Mouse (Mus musculus): ENCODE data around the gene Camk2d.

Gene Camk2d

DNA sequence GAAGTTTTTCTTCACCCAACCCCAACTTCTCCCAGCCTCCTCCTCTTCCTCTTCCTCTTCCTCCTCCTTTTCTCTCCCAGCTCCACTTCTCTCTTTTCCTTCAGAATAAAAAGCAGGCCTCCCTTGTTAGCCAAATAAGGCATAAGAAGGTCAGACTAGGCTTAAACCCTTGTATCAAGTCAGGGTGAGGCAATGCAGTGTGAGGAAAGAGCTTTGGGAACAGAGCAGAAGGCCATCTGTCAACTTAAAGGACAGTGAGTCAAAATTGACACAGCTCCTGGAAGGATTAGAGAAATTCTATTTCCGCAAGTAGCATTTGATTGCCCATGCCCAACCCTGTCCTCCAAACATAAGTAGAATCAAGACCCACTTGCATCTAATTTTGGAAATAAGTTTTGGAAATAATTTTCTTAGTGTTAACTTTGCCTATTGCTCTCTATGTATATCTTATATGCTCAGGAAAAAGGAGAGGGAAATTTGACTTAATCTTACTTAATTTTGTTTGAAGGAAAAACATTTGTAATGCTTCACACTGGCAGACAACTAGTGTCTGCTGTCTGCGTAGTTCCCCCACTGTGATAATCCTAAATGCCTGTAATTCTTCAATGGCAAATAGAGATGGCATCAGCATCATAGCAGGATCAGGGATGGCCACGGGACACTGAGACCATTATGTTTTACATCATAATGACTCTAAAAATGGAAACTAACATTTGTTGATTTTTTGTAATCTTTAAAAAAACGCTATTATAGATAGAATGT, 16.8 kb downstream of the Camk2d start:
- DNase-seq (ENCODE audit: low read depth, low spot score) = no peak

DNA sequence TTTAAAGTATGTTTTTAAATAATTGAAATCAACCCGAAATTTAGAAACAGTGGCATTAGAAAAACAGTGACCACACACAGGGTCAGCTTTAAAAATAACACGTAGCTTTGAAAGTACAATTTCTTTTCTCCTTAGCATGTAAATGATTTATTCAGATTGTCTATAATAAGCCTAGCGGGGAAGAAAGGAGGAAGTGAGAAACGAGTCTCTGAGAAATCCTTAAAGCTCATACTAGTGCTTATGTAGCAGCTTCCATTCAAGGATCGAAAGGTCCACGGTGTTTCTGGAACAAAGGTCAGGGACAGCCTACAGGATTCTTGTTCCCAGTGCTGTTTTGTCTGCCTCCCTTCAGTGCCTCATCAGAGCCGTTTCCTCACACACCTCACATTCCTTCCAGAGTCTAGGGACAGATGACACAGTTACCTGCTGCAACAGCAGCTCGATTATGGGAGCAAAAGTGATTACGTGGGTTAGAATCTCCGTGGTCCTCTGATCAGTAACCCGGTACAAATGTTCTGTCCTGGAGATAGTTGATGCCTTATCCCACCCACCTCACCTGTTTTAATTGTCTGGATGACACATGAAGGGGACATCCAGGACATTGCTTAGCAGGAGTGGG, 17.5 kb downstream of the Camk2d start:
- DNase-seq (ENCODE audit: low read depth, low spot score) = no peak

DNA sequence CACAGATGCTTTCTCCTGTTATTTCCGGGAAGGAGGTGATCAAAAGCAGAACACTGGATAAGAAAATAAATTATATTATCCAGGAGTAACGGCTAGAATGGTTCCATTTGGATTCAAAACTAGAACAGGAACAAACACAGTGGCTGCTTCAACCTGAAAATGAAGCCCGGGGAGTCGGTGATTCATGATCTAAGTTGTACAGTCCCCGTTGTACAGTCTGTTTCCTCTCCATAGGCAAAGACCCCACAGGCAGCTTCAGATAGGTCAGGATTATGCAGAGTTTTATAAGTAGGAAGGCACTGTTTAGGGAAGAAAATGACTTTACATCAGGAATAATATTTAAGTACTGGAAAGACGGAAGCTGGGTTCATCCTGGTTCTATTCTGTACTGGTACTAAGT, 19.2 kb downstream of the Camk2d start:
- no peak for DNase-seq (ENCODE audit: low read depth, low spot score)

DNA sequence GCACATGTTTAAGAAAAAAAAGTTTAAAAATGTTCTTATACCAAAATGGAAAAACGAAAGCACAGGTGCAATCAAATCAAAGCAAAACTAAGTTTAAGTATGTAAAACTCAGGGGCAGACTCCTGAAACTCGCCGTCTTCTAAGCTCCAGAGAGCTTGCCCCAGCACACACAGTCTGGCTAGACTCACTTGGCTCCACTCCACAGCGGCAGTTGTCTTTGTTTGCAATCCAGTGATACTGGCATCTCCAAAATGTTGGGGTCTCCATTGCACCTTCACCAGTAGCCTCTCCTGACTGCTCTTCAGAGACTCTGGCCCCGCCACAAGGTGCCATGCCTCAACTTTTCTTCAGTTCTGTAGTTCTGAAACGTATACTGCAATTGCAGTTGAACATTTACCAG, 24.1 kb downstream of the Camk2d start:
- DNase-seq (ENCODE audit: low read depth, low spot score) = no peak

DNA sequence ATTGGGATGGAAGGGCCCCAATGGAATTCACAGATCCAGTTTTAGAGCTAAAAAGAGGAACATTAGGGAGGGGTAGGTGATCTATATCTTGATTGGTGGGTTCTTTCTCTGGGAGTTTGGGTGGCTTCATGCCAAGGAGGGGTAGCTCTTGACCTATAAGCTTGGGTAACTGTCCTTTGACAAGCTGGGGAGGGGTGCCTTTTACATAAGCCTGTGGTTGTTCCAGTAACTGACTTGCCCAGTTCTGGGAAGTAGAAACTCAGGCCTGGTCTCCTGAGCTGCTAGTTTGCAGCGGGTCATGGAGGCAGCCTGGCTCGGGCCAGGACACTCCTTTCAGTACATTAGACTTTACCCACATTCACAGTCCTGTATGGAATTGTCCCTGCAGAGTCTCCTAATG, 26.4 kb downstream of the Camk2d start:
- no peak for DNase-seq (ENCODE audit: low read depth, low spot score)

DNA sequence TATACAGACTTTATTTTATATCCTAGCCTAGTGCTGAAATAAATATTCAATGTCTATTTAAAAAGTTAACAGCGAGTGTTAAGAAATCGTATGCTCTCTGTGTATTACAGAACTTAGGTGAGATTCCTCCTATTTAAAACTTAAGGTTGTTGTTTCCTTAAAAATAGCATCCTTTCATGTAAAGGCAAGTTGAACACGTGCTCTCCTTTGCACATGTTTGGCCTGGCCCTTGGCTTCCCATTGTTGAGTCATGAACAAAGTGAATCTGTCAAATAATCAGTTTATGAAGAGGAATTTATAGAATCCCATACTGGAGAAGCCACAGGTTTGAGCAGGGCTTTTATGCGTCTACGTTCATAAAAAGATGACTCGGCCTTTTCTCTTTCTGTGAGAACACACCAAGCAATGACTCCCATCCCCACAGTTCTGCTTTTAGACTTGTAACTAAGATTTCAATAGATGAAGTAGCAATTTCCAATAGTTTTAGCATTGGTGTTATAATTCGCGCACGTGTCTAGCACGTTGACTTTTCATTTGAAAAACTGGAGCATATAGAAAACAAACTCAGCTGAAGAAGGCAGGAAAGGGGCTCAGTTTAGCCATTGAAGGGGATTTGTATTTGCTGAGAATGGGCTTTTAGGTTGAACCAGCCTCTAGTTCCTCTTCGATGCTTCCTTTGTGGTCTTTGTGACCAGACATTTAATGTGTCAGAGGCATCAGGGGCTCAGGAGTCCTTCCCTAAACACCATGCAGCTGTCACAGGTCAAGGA, 29.1 kb downstream of the Camk2d start:
- DNase-seq (ENCODE audit: low read depth, low spot score) = no peak

DNA sequence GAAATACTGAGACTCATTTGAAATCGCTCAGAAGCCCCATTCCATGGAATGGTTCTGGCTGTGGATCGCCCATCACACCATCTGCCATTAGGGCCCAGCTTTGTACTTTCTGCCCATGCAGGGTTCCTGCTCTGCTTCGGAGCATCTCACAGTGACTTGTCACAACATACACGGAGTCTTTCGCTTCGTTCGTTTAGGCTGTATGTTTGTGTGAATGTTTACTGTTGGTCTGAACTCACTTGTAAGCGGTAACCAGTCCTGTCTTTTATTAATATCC, 29.6 kb downstream of the Camk2d start:
- DNase-seq (ENCODE audit: low read depth, low spot score) = no peak

DNA sequence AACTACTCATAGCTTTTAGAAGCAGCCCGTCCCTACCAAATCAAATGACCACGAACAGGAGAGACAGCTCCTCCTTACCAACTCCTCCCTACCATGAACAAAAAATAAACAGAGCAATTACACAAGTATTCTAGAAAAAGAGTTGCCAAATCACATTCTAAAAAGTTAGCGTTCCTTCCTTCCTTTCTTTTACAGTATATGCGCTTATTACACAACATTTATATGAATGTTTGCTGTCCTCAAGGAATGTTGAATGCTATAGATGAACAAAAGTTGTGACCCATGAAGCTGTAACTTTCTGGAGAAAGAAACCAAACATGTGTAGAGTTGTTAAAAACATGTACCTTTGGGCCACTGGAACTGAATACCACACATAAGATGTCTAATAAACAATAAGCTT, 31.9 kb downstream of the Camk2d start:
- DNase-seq (ENCODE audit: low read depth, low spot score) = no peak

DNA sequence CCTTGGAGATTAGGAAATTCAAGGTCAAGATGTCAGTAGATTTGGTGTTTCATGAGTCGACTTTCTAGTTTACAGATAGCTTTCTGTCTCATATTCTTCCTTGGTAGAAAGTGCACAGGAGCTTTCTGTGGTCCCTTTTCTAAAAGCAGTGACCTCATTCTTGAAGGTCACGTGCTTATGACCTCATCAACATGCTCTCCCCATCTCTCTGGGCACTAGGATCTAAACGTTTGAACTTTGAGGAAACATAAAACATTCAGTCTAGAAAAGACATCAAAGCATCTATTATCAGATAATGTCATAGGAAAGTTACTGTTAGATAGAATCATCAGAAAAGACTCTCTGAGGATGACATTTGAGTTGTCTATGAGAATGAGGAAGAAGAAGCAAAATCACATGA, 32.3 kb downstream of the Camk2d start:
- DNase-seq (ENCODE audit: low read depth, low spot score) = no peak

DNA sequence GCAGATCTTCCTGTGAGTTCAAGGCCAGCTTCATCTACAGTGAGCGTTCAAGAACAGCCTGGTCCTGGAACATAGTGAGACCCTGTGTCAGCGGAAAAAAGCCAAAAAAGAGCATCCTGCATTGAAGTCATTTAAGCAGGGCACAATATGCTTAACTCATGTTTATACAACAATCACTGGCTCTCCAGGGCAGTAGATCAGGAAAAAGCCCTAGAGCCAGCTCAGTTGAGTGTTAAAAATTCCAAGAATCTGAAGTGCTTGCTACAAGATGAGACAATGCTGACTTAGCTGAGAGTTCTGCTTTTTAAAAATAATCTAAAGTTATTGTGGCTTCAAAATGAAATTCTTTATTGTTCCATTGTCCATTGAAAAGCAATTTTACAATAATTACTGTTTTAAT, 32.9 kb downstream of the Camk2d start:
- DNase-seq (ENCODE audit: low read depth, low spot score) = no peak

DNA sequence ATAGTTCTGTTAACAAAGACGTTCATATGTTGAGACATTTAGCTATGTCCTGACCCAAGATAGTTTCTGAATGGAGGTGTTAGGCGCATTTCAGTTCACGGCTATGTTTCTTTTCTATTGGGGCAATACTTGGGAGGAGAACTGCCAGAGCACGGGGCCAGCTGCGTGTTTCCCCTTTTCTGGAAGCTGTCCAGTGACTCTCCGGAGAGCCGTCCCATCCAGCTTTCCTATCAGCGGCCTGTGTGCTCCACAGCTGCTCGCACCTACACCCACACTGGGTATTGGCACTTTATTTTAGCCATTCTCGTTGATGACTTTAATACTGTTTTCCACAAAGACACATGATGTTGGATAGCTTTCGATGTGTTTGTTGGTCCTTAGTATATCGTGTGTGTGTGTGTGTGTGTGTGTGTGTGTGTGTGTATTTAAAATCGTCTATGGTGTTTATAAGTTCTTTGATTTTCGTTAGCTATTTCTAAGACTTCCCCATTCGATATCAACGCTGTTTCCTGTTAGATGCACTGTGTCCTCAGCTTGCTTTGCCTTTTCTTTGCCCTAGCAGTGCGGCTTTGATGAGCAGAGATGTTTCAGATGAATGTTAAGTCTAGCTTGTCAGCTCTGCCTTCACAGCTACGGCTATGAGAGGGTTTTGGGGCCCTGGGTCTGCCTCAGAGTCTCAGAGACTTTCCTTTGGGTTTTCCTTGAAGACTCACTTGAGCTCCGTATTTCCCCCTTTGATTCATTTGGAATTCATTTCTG, 34.2 kb downstream of the Camk2d start:
- DNase-seq (ENCODE audit: low read depth, low spot score) = no peak

DNA sequence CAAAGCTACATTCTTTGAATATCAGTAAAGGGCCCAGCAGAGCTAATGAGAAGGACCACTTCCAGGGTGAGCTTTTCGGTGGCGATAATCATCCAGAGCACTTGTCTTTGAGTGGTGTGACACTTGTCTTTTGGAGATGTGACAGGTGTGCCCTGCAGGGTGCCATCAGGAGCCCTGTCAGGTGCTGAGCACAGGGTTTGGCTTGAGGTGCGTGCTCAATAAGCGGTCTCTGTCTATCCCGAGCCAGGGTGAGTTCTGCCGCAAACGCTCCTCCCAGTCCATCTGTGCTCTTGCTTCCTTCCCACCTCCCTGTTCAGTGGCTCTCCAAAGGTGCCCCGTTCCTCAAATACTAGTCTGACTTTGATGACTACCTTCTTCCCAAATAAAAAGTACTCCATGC, 35.5 kb downstream of the Camk2d start:
- DNase-seq (ENCODE audit: low read depth, low spot score) = no peak

DNA sequence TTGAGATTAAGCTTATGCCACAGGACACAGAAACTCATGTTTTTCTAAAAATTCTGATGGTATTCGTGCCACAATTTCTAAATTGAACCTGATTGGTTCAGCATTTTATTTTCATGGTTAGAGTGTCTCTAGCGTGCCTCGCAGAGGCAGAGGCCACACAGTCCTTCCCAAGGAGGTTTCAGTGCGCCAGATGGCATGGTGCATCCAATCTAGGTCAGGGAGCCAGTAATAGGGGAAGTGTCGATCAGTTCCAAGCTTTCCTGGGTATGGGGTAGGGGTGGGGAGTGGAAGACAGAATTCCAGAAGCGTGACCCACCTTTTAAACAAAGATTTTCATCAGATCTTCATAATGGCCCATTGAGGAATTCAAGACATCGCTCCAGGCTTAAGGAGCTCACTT, 36.5 kb downstream of the Camk2d start:
- DNase-seq (ENCODE audit: low read depth, low spot score) = no peak

DNA sequence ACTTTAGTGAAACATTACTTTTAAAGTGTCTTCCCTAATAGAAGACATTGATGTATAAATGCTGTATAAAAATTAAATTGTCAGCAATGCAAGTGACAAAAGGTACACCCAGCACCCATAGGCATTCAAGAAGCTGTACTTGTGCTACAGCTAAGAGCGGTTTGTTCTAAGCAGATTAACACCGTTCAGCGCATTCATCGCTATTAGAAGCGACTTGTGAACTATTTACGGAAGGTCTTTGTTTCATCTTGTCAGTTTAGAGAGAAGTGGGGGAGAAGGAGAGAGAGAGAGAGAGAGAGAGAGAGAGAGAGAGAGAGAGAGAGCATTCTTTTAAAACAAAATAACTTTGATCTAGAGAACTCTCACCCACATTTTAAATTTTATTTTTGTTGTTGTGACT, 38.1 kb downstream of the Camk2d start:
- DNase-seq (ENCODE audit: low read depth, low spot score) = no peak

DNA sequence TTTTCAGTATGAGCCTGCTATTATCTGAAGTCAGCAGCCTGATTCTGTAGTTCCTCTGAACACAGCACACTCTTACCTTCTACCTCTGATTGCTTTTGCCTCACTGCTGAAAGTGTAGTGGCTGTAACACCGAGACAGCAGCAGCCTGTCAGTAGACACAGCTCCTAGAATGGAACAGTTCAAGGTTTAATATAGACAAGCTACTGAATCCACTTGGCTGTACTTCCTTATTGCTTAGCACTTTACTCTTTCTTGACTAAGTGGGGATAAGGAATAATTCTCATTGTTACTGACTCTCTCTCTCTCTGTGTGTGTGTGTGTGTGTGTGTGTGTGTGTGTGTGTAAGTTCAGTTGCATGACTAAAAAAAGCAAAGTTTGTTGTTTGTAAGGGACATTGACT, 42.2 kb downstream of the Camk2d start:
- DNase-seq (ENCODE audit: low read depth, low spot score) = no peak

DNA sequence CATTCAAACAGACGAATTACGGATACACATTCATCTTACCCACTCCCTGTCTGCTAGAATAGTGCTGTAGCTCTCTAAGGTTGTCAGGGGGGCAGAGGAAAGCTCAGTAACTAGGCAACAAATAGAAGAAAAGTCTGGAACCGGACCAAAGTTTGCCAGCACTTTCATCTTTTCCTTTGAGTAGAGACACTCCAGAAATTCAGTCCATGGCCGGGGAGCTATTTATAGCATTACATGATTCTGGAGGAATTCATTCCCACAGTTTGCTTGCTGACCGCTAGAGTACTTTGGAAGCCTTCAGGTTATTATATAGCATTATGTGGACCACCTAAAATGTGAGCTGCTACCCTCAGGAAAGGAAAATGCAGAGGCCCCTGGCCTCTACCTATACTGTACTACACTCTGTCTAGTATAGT, 43.0 kb downstream of the Camk2d start:
- peak; percentile 8 for DNase-seq (ENCODE audit: low read depth, low spot score)

DNA sequence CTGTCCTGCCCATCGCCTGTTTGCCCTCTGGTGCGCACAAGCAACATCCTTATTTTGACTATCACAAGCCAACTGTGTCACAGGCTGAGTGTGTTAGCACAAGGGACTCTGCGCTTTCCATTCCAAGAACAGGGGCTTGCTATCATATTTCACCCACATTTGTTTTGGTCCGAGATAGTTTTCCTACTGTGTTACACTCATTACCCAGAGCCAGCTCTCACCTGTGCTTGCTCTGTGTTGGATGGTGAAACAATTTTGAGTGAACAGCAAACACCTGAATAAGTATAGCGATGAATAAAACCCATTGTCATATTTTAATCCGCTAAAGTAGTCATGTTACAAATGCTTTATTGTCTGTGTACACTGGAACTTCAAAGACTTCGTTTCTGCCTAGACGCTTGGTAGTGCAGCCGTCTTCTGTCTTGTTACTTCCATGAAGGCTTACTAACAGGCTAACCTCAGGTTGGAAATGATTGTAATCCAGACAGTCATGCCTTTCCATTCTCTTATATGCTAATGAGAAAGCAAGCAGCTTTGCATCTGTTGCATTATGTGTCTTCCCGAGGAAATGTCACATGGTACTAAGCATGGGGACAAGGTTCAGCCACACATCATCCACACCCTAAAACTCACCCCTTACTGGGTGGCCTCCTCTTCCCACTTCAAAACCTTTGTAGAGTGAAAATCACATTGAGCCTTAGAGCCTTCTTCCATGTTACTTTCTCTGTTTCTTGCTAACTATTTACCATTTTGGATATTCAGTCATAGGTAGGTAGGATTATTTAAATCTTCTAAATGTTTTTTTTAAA, 44.5 kb downstream of the Camk2d start:
- no peak for DNase-seq (ENCODE audit: low read depth, low spot score)

DNA sequence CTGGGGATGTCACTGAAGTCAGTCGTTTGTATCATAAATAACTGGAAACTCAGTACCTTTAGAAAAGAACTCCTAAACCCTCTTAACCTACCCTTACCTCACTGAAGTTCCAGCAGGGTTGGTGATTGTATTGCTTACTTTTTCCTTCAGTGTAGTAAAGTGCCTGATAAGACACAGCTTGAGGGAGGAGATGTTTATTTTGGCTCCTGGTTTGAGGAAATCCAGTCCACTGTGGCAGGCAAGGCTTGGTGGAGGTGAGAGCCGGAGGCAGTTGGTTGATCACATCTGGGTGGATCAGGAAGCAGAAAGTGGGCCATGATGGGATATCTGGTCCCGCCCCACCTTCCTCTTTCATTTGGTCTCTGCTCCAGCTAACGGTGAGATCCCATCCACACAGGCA, 45.3 kb downstream of the Camk2d start:
- no peak for DNase-seq (ENCODE audit: low read depth, low spot score)

DNA sequence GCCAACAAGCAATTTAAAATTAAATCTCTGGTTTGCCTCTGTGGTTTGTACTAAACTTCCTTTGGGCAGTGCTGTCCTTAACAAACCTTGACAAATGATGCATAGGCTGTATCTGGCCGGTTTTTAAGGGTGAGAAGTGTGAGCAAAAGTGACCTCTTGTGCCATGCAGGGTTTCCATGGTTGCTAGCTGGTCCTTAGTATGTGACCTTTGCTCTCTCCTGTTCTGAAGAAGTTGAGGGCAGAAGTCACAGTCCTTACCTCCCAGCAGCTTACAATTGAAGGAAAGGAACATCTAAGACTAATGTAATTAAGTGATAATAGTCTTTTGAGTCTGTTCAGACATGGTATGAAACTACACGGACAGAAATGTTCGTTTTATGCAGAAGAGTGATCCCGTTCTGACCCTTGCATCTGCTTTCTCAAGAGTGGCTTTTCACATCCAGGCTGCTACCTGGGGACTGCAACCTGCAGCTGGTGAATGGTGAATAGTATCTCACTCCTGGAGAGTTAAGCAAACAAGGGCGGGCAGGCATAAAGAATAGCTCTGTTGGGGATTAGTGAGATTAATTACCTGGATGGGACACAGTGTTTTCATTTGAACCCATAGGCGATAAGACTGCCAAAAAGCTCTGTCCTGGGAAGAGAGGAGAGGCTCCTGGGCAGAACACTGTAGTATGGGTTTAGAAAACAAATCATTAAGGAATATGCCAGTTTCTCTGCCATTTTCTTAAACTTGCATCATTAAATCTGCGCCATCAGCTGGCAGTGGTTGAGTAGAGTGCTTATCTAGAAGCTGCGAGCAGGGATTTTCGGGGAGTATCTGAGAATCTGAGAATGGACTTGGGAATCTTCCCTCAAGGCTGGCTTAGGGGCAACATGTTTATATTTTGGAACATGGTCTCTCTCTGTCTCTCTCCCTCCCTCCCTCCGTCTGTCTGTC, 47.2 kb downstream of the Camk2d start:
- DNase-seq (ENCODE audit: low read depth, low spot score) = peak; percentile 17

DNA sequence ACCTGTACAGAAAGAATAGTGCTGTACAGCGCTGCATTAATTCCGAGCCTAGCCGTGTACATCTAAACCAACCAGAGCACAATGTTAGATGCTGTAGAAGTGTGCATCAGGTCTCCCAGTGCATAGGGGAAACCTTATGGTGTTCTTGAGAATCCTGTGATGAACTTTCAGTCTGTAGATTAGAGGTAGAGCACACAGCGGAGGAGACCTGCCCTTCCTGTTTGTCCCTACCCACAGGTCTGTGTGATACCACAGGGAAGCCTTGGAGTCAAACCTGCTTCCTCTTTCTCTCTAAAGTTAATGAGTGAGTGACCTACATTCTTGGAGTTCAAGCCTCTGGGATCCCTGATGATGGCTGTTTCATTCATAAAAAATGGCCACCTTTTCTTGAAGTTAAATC, 54.2 kb downstream of the Camk2d start:
- DNase-seq (ENCODE audit: low read depth, low spot score) = no peak

Measured in R1 (cell line).